Mouse (Mus musculus) spleen, adult 2 months (tissue): Measurements from ENCODE around the gene Tbx6.

Source experiments
- CTCF ChIP-seq: fragments of 200-500 bp; IDR thresholded peaks from 2 replicates; pipeline ENCODE4 v1.5.1; 2011; ENCODE audit warnings: mild to moderate bottlenecking, inconsistent platforms; ENCODE audit not compliant: insufficient read depth, insufficient read length, insufficient replicate concordance; ENCODE audit errors: extremely low read depth
- POLR2A ChIP-seq: fragments of 200-500 bp; IDR thresholded peaks from 2 replicates; pipeline ENCODE4 v1.6.1; 2011; ENCODE audit warnings: low read depth, low read length, inconsistent platforms

DNA sequence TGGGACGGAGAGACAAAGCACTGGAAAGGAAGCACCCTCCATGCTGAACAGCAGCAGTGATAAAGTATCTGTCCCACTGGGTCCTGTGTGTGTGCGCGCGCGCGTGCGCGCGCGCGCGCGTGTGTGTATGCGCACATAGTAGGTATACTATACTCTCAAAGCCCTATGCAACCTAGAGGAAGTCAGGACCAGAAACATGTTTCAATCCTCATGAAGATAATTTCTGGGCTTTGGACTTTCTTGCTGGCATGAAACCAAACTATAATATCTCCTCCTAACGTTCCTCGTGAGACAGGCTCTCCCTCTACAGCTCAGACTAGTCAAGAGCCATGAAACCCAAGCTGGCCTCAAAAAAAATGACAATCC, 19.8 kb downstream of the Tbx6 start:
- TF ChIP-seq POLR2A (no peak), CTCF (no peak)
